Mouse (Mus musculus) MEL (cell line): ENCODE measurements around the gene Hoxc10. TPM values are rescaled to one million over a fixed set of nuclear protein-coding genes. Genes with fewer than 3 reads are reported as not detected.
A peak's percentile ranks its signal among the peaks of the same experiment; 100 is the strongest.

Experiments used
- DNase-seq: peaks from one replicate; pipeline ENCODE4 v3.0.0; 2011; ENCODE audit warnings: low read depth, low spot score
- H3K27ac ChIP-seq: 2 replicates; pipeline ENCODE4 v1.5.1; 2012; ENCODE audit warnings: low read depth, mild to moderate bottlenecking, control low read depth, low read length, moderate library complexity; ENCODE audit not compliant: control insufficient read depth
- H3K27me3 ChIP-seq, 2 experiments: fragments of 150-350 bp in 1 of 2; sonication (generic) in 1 of 2; 2 replicates each; pipeline ENCODE4 v1.6.1; 2012; ENCODE audit warnings: low read length in 2 of 2, mild to moderate bottlenecking in 2 of 2, improper control_type of control experiment in 1 of 2, moderate library complexity in 1 of 2; ENCODE audit not compliant: insufficient read depth in 2 of 2, control insufficient read depth in 1 of 2
- H3K36me3 ChIP-seq, 2 experiments: 2 replicates each; pipeline ENCODE4 v1.6.1; 2012 to 2014; ENCODE audit warnings: low read length in 2 of 2, improper control_type of control experiment in 1 of 2, inconsistent platforms in 1 of 2, mild to moderate bottlenecking in 1 of 2; ENCODE audit not compliant: insufficient read depth in 2 of 2, control insufficient read depth in 1 of 2
- H3K4me1 ChIP-seq, 2 experiments: fragments of 150-350 bp in 1 of 2; sonication (generic) in 1 of 2; 2 replicates each; pipeline ENCODE4 v1.6.1; 2012; ENCODE audit warnings: low read length in 2 of 2, improper control_type of control experiment in 1 of 2, mild to moderate bottlenecking in 1 of 2; ENCODE audit not compliant: insufficient read depth in 2 of 2, control insufficient read depth in 1 of 2
- H3K4me3 ChIP-seq, 2 experiments: fragments of 150-350 bp in 1 of 2; sonication (generic) in 1 of 2; 2 replicates each; pipeline ENCODE4 v1.5.1; 2012; ENCODE audit warnings: low read depth in 2 of 2, low read length in 2 of 2, mild to moderate bottlenecking in 2 of 2, moderate library complexity in 2 of 2, control low read depth in 1 of 2, improper control_type of control experiment in 1 of 2; ENCODE audit not compliant: control insufficient read depth in 1 of 2, insufficient read depth in 1 of 2
- H3K79me2 ChIP-seq: 2 replicates; pipeline ENCODE4 v1.6.1; 2012; ENCODE audit warnings: mild to moderate bottlenecking, low read length, moderate library complexity; ENCODE audit not compliant: control insufficient read depth, poor library complexity, insufficient read depth
- H3K9ac ChIP-seq: 2 replicates; pipeline ENCODE4 v1.6.1; 2012; ENCODE audit warnings: low read depth, mild to moderate bottlenecking, control low read depth, low read length, moderate library complexity; ENCODE audit not compliant: control insufficient read depth, poor library complexity, severe bottlenecking
- H3K9me3 ChIP-seq: fragments of 150-350 bp; sonication (generic); replicated peaks from 2 replicates; pipeline ENCODE4 v1.6.1; 2012; ENCODE audit warnings: mild to moderate bottlenecking, low read length, improper control_type of control experiment, moderate library complexity; ENCODE audit not compliant: insufficient read depth
- E2F4 ChIP-seq: IDR thresholded peaks from 2 replicates; pipeline ENCODE4 v1.6.1; 2011; ENCODE audit warnings: low read depth, low read length, improper control_type of control experiment, borderline replicate concordance
- ELF1 ChIP-seq: IDR thresholded peaks from 2 replicates; pipeline ENCODE4 v1.6.1; 2014; ENCODE audit warnings: low read depth, mild to moderate bottlenecking, inconsistent platforms, low read length, improper control_type of control experiment, moderate library complexity
- GATA1 ChIP-seq: IDR thresholded peaks from 2 replicates; pipeline ENCODE4 v1.6.1; 2011; ENCODE audit warnings: low read depth, low read length, improper control_type of control experiment
- HCFC1 ChIP-seq: IDR thresholded peaks from 2 replicates; pipeline ENCODE4 v1.6.1; 2012; ENCODE audit warnings: low read depth, mild to moderate bottlenecking, inconsistent platforms, low read length, improper control_type of control experiment, moderate library complexity
- MAZ ChIP-seq: IDR thresholded peaks from 2 replicates; pipeline ENCODE4 v1.6.1; 2012; ENCODE audit warnings: low read depth, mild to moderate bottlenecking, inconsistent platforms, low read length, improper control_type of control experiment
- MYC ChIP-seq: IDR thresholded peaks from 2 replicates; pipeline ENCODE4 v1.6.1; 2011; ENCODE audit warnings: low read depth, mild to moderate bottlenecking, low read length, improper control_type of control experiment, moderate library complexity
- NRF1 ChIP-seq: IDR thresholded peaks from 2 replicates; pipeline ENCODE4 v1.6.1; 2014; ENCODE audit warnings: low read depth, mild to moderate bottlenecking, inconsistent platforms, low read length, improper control_type of control experiment, moderate library complexity; ENCODE audit not compliant: poor library complexity, insufficient read depth, severe bottlenecking
- POLR2A ChIP-seq, 2 experiments: IDR thresholded peaks; 2 replicates each; pipeline ENCODE4 v1.6.1; 2011 to 2012; ENCODE audit warnings: low read length in 2 of 2, mild to moderate bottlenecking in 2 of 2, control low read depth in 1 of 2, improper control_type of control experiment in 1 of 2, low read depth in 1 of 2, moderate library complexity in 1 of 2; ENCODE audit not compliant: control insufficient read depth in 1 of 2, insufficient read depth in 1 of 2, poor library complexity in 1 of 2
- SMC3 ChIP-seq: IDR thresholded peaks from 2 replicates; pipeline ENCODE4 v1.6.1; 2011; ENCODE audit warnings: low read depth, low read length, improper control_type of control experiment
- TBP ChIP-seq: IDR thresholded peaks from 2 replicates; pipeline ENCODE4 v1.8.0; 2011; ENCODE audit warnings: low read depth, low read length, improper control_type of control experiment
- TCF12 ChIP-seq: IDR thresholded peaks from 2 replicates; pipeline ENCODE4 v1.6.1; 2014; ENCODE audit warnings: low read depth, mild to moderate bottlenecking, inconsistent platforms, low read length, improper control_type of control experiment, moderate library complexity
- USF1 ChIP-seq: IDR thresholded peaks from 2 replicates; pipeline ENCODE4 v1.6.1; 2014; ENCODE audit warnings: low read depth, mild to moderate bottlenecking, inconsistent platforms, low read length, improper control_type of control experiment, moderate library complexity
- ZC3H11A ChIP-seq: IDR thresholded peaks from 2 replicates; pipeline ENCODE4 v1.6.1; 2012; ENCODE audit warnings: low read depth, mild to moderate bottlenecking, inconsistent platforms, low read length, improper control_type of control experiment
- polyA plus RNA-seq, 2 experiments: library from polyadenylated mRNA; stranded (reverse) in 1 of 2; unstranded in 1 of 2; fragments of >175 nt in 1 of 2; fragments of >200 nt in 1 of 2; gene quantifications; 2 replicates each; pipeline versions ENCODE4 v1.2.1 to v1.2.4; 2012; ENCODE audit warnings: low replicate concordance in 2 of 2, low read depth in 1 of 2; ENCODE audit not compliant: insufficient read length in 2 of 2, insufficient read depth in 1 of 2, missing spikeins in 1 of 2
- total RNA-seq: library from RNA; depleted of rRNA; stranded (reverse); fragments of 300-350 nt; gene quantifications from 2 replicates; pipeline ENCODE4 v1.2.3, GENCODE M21; 2012

Hoxc10 gene
- total and polyA plus RNA-seq, 3 experiments = 6.8 to 24.8 TPM; not detected in 1

GRCm38 (mm10) chr15:102959663-102960191, 6.9 kb upstream of the Hoxc10 start:
- Histone ChIP-seq H3K36me3 (no peaks in the 10 kb centered on the region), H3K4me3 (no peak overlapping the region), H3K9me3 (no peaks in the 10 kb centered on the region), H3K79me2 (no peaks in the 10 kb centered on the region), H3K27ac (no peak overlapping the region), H3K4me1 (no peaks in the 10 kb centered on the region), H3K9ac (no peak overlapping the region), H3K27me3 (peaks cover 29 to 54% of the 10 kb centered on the region in 2 experiments)
- no peak for TF ChIP-seq TCF12
- no peak for TF ChIP-seq USF1
- no peak for TF ChIP-seq MAZ
- TF ChIP-seq NRF1 = no peak
- no peak for TF ChIP-seq TBP
- no peak for TF ChIP-seq POLR2A (IDR thresholded peaks at IDR 0.05; ENCODE audit: control insufficient read depth in 1 of 2, insufficient read depth in 1 of 2, low read depth in 1 of 2, low read length in 2 of 2, poor library complexity in 1 of 2)
- TF ChIP-seq SMC3 = no peak
- TF ChIP-seq MYC = no peak
- DNase-seq = no peak

DNA sequence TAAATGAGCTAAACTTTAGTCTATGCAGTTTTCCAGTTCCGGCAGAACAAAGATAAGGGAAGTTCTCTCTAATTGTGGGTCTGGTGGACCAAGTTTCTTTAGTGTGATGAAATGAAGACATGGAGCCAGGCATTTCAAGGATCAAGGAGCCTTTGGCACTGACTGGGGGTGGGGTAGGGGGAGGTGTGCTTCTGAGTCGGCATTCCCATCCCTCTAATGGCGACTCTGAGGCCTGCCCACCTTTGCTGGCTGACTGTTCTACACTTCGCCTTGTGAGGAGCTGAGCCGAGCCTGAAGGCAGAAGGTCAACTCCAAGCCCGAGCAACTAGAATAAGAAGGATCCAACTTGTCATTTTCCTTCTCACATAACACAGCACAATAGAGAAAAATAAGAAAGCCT, 4.9 kb upstream of the Hoxc10 start:
- Histone ChIP-seq H3K9ac (no peak overlapping the region), H3K4me3 (no peak overlapping the region; a peak in 1 of 4 replicates), H3K79me2 (peaks cover under 1% of the 10 kb centered on the region), H3K9me3 (no peaks in the 10 kb centered on the region), H3K36me3 (no peaks in the 10 kb centered on the region; a peak in 2 of 4 replicates), H3K4me1 (0 out of 4 replicates have a peak, but pooled peaks cover 0 to 4% of the 10 kb centered on the region in 2 experiments)
- DNase-seq = no peak
- TF ChIP-seq MYC = no peak
- TF ChIP-seq GATA1 = no peak
- TF ChIP-seq USF1 = no peak
- 0 out of 2 replicates have a peak, but pooled peaks have one; percentile 3 for TF ChIP-seq ZC3H11A
- TF ChIP-seq E2F4 = no peak
- TF ChIP-seq SMC3 = peak; percentile 3; the same call in 1 of the 2 replicates
- no peak for TF ChIP-seq ELF1
- TF ChIP-seq TCF12 = 0 out of 2 replicates have a peak, but pooled peaks have one; percentile 6
- TF ChIP-seq, all 39 proteins: peak for 3
- Histone ChIP-seq H3K27me3 (peaks cover 29 to 52% of the 10 kb centered on the region in 2 experiments), H3K27ac (no peak overlapping the region)

GRCm38 (mm10) chr15:102962492-102962891, 4.1 kb upstream of the Hoxc10 start:
- TF ChIP-seq ZC3H11A (no peak), HCFC1 (no peak)
- H3K9me3 ChIP-seq = no peaks in the 10 kb centered on the region
- H3K9ac ChIP-seq = no peak overlapping the region
- no peaks in the 10 kb centered on the region; a peak in 2 of 4 replicates for H3K36me3 ChIP-seq
- H3K4me1 ChIP-seq = 0 out of 4 replicates have a peak, but pooled peaks cover 0 to 4% of the 10 kb centered on the region in 2 experiments
- H3K79me2 ChIP-seq = peaks cover 9% of the 10 kb centered on the region
- no peak for DNase-seq
- no peak overlapping the region for H3K4me3 ChIP-seq
- peaks cover 29 to 51% of the 10 kb centered on the region in 2 experiments for H3K27me3 ChIP-seq
- no peak overlapping the region for H3K27ac ChIP-seq
